7 mouse cellular contexts compared by ENCODE assay signal in the genomic region with DNA sequence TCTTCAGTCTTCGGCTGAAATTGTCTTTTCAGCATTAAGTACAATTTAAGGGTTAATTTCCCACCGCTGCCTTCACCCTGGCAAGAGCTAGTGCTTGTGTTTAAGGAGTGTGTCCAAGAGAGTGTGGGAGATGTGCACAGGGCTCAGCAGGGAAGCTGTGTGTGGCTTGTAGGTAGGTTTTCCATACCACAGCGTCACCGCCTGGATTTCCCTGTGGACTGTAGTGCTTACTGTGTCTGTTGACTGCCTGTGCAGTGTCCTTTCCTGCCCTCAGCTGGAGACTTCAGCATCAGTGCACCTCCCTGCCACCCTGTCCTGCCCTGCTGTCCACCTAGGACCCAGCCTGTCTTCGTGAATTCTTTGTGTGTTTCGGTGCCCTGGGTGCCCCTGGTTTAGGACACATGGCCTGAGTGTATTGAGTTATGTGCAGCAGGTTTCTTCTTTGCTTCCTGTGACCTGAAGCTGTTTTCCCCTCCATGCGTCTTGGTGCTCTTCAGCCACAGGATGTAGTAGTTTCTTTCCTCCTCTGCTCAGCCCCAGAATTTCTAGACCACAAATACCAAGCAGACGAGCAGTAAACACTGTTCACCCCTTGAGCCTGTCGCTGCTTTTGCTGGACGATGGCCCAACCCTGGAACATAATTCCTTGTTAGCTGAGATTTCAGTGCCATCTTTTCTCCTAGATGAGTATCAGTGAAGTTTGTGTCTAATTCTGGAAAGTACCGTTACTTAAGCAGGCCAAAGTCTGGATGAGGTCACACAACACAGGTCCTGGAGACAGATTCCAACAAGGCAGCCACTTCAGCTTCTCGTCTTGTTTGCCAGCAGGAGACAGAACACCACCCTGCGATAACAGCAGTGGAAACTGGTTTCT.
A peak's percentile ranks its signal among the peaks of the same experiment; 100 is the strongest.
DNase-seq lines count a peak whose midpoint lies in the region; ATAC-seq and TF ChIP-seq lines count a peak whose summit lies in the region.

No protein-coding gene starts in this region.

- DNase-seq in layer of hippocampus, adult 2 months (ENCODE audit: low spot score in 2 of 2), result no peak
- no peak for DNase-seq in layer of hippocampus, postnatal 14 days (ENCODE audit: low spot score in 2 of 2)
- DNase-seq in NIH3T3 (ENCODE audit: low read depth), result peak; percentile 75
- peak; percentile 33 to 37 for DNase-seq in kidney, postnatal 25 days
- DNase-seq in adrenal gland, adult 8-10 months, result no peak

- peak; percentile 46 for ATAC-seq in CD4-positive, CD25-positive, alpha-beta regulatory T cell, adult 4 months
- ATAC-seq in granulocyte monocyte progenitor cell, adult 5-6 weeks (replicated peaks; ENCODE audit: poor library complexity, severe bottlenecking), result no peak

- TF ChIP-seq CTCF in layer of hippocampus, adult 2 months (conservative IDR thresholded peaks at IDR 0.05), result peak; percentile 14; the same call in 1 of the 2 replicates

- H3K4me3 ChIP-seq in layer of hippocampus, adult 2 months, result no peak overlapping the region

- peak overlapping the region; percentile 90 for H3K27ac ChIP-seq in layer of hippocampus, adult 2 months

Comparison
In these comparisons a context has a peak if more than half of its experiments do, and no peak if none do; other contexts are left out.
1. DNase-seq: peak in NIH3T3 (single experiment) and kidney, postnatal 25 days (2 of 2); none in layer of hippocampus, adult 2 months (0 of 2), layer of hippocampus, postnatal 14 days (0 of 2) and adrenal gland, adult 8-10 months (single experiment).